8 mouse cellular contexts compared by ENCODE assay signal in the genomic region with DNA sequence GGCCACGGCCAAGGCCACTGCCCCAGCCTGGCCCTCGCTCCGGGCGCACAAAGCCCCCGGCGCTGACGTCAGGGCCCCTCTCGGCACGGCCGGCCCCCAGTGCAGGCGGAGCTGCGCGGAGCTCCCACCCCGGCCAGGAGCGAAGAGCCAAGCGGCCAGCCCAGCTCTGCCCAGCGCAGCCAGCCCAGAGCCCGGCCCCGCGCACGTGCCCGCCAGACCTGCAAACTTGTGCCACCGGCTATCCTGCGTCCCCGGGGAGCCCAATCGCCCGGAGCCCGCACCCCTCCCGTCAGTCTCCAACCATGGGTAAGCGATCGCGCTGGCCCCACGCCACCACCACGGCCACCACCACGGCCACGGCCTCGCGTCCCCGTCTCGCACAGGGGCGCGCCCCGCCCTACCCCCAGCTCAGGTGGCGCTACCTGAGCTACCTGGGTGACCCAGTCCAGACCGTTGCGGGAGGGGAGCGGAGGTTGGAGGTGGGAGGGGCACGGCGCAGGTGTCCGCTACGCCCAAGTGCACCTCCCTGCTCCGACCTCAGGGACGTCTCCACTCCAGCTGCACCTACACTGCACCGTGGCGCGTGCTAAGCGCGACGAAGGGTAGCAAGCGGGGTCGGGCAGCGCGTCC. TPM values are rescaled to one million over a fixed set of nuclear protein-coding genes. Genes with fewer than 3 reads are reported as not detected.
A peak's percentile ranks its signal among the peaks of the same experiment; 100 is the strongest.
DNase-seq lines count a peak whose midpoint lies in the region; ATAC-seq and TF ChIP-seq lines count a peak whose summit lies in the region.

A gene (plus strand): TSS at position 81 of the 630 bp plus-strand sequence.

- 15% methylated on average over 63 of the region's 63 CpGs for WGBS in bone marrow, adult 2 months
- 21% methylated on average over 47 of the region's 63 CpGs for WGBS in heart, embryonic 16.5 days
- WGBS in kidney, postnatal 0 days: 33% methylated on average over 40 of the region's 63 CpGs
- 16% methylated on average over 62 of the region's 63 CpGs for WGBS in liver, embryonic 12.5 days (ENCODE audit: insufficient replicate concordance)
- 12% methylated on average over 48 of the region's 63 CpGs for WGBS in neural tube, embryonic 11.5 days

- H3K4me3 ChIP-seq in bone marrow, adult 2 months (replicated peaks; ENCODE audit: control insufficient read depth, low read depth, low read length): peak within 1 kb of the TSS; percentile 20
- peak within 1 kb of the TSS; percentile 42 for H3K4me3 ChIP-seq in embryonic fibroblast, embryonic 13.5 days (ENCODE audit: insufficient read depth, low read length)
- peak within 1 kb of the TSS; percentile 59 for H3K4me3 ChIP-seq in heart, embryonic 16.5 days (ENCODE audit: low read length)
- peak within 1 kb of the TSS; percentile 47 for H3K4me3 ChIP-seq in kidney, postnatal 0 days (replicated peaks; ENCODE audit: low read depth, low read length)
- H3K4me3 ChIP-seq in liver, embryonic 12.5 days: peak within 1 kb of the TSS; percentile 42
- peak within 1 kb of the TSS; percentile 57 for H3K4me3 ChIP-seq in neural tube, embryonic 11.5 days (ENCODE audit: low read depth, low read length)

- DNase-seq in kidney, postnatal 0 days (ENCODE audit: low spot score): peak; percentile 32
- DNase-seq in neural tube, embryonic 11.5 days (ENCODE audit: low spot score): peak; percentile 60
- peak; percentile 20 for DNase-seq in testis, postnatal 14 days (ENCODE audit: low spot score)

- H3K36me3 ChIP-seq in heart, embryonic 16.5 days (ENCODE audit: control insufficient read depth, insufficient read depth): no peaks in the 10 kb centered on the region
- no peaks in the 10 kb centered on the region for H3K36me3 ChIP-seq in kidney, postnatal 0 days (ENCODE audit: insufficient read depth, low read length)
- no peaks in the 10 kb centered on the region for H3K36me3 ChIP-seq in liver, embryonic 12.5 days
- H3K36me3 ChIP-seq in neural tube, embryonic 11.5 days (ENCODE audit: control insufficient read depth, insufficient read depth, low read length): no peaks in the 10 kb centered on the region

- no peaks in the 10 kb centered on the region for H3K9me3 ChIP-seq in heart, embryonic 16.5 days (replicated peaks; ENCODE audit: control insufficient read depth, low read length)
- H3K9me3 ChIP-seq in kidney, postnatal 0 days (replicated peaks; ENCODE audit: low read length): no peaks in the 10 kb centered on the region
- no peaks in the 10 kb centered on the region for H3K9me3 ChIP-seq in liver, embryonic 12.5 days (replicated peaks)
- no peaks in the 10 kb centered on the region for H3K9me3 ChIP-seq in neural tube, embryonic 11.5 days (ENCODE audit: control insufficient read depth, low read length)

- peak; percentile 63 for ATAC-seq in CD4-positive, CD25-positive, alpha-beta regulatory T cell, adult 4 months
- peak; percentile 86 for ATAC-seq in heart, embryonic 16.5 days (replicated peaks; ENCODE audit: extremely low read depth, insufficient read depth, low FRiP score)
- peak; percentile 89 for ATAC-seq in kidney, postnatal 0 days (replicated peaks; ENCODE audit: low FRiP score, low read depth)
- ATAC-seq in liver, embryonic 12.5 days: peak; percentile 62
- peak; percentile 84 for ATAC-seq in neural tube, embryonic 11.5 days (ENCODE audit: insufficient read depth, low FRiP score, low TSS enrichment)

- TF ChIP-seq POLR2A in bone marrow, adult 2 months (IDR thresholded peaks at IDR 0.05; ENCODE audit: borderline replicate concordance, control insufficient read depth, low read depth, low read length): no peak
- no peak for TF ChIP-seq POLR2A in embryonic fibroblast, embryonic 13.5 days (IDR thresholded peaks at IDR 0.05; ENCODE audit: low read depth, low read length)

- H3K4me2 ChIP-seq in heart, embryonic 16.5 days (ENCODE audit: low read depth, low read length): peak within 1 kb of the TSS; percentile 97
- peak within 1 kb of the TSS; percentile 82 for H3K4me2 ChIP-seq in kidney, postnatal 0 days (ENCODE audit: low read length)
- peak within 1 kb of the TSS; percentile 72 for H3K4me2 ChIP-seq in liver, embryonic 12.5 days
- peak within 1 kb of the TSS; percentile 81 for H3K4me2 ChIP-seq in neural tube, embryonic 11.5 days (ENCODE audit: low read depth)

- H3K4me1 ChIP-seq in bone marrow, adult 2 months (ENCODE audit: control insufficient read depth, insufficient read depth, low read length): no peaks in the 10 kb centered on the region
- H3K4me1 ChIP-seq in embryonic fibroblast, embryonic 13.5 days (ENCODE audit: control insufficient read depth, insufficient read depth, low read length): peaks cover 3% of the 10 kb centered on the region; the same call in 1 of the 2 replicates
- 0 out of 2 replicates have a peak, but pooled peaks cover 2% of the 10 kb centered on the region for H3K4me1 ChIP-seq in heart, embryonic 16.5 days (ENCODE audit: control insufficient read depth, insufficient read depth, low read length)
- H3K4me1 ChIP-seq in kidney, postnatal 0 days (replicated peaks; ENCODE audit: insufficient read depth, low read length): no peaks in the 10 kb centered on the region
- H3K4me1 ChIP-seq in liver, embryonic 12.5 days: no peaks in the 10 kb centered on the region
- no peaks in the 10 kb centered on the region for H3K4me1 ChIP-seq in neural tube, embryonic 11.5 days (ENCODE audit: control insufficient read depth, insufficient read depth, low read length)

- peak within 1 kb of the TSS; percentile 62 for H3K9ac ChIP-seq in heart, embryonic 16.5 days (ENCODE audit: low read length)
- H3K9ac ChIP-seq in kidney, postnatal 0 days (ENCODE audit: low read depth, low read length): peak within 1 kb of the TSS; percentile 49
- no peak within 1 kb of the TSS for H3K9ac ChIP-seq in liver, embryonic 12.5 days
- H3K9ac ChIP-seq in neural tube, embryonic 11.5 days (ENCODE audit: low read length): peak within 1 kb of the TSS; percentile 58

- H3K27me3 ChIP-seq in heart, embryonic 16.5 days (ENCODE audit: control insufficient read depth, insufficient read depth, low read length): peaks cover 10% of the 10 kb centered on the region
- 0 out of 2 replicates have a peak, but pooled peaks cover 3% of the 10 kb centered on the region for H3K27me3 ChIP-seq in kidney, postnatal 0 days (ENCODE audit: insufficient read depth, low read length)
- H3K27me3 ChIP-seq in liver, embryonic 12.5 days (replicated peaks): peaks cover 44% of the 10 kb centered on the region
- H3K27me3 ChIP-seq in neural tube, embryonic 11.5 days (ENCODE audit: control insufficient read depth, insufficient read depth, low read length): peaks cover 4% of the 10 kb centered on the region; the same call in 1 of the 2 replicates

- H3K27ac ChIP-seq in bone marrow, adult 2 months (ENCODE audit: control insufficient read depth, insufficient read depth, low read depth, low read length, poor library complexity): no peak within 1 kb of the TSS
- H3K27ac ChIP-seq in embryonic fibroblast, embryonic 13.5 days (ENCODE audit: insufficient read depth, low read length): no peak within 1 kb of the TSS
- no peak within 1 kb of the TSS for H3K27ac ChIP-seq in heart, embryonic 16.5 days (ENCODE audit: low read length)
- no peak within 1 kb of the TSS for H3K27ac ChIP-seq in kidney, postnatal 0 days
- H3K27ac ChIP-seq in liver, embryonic 12.5 days: no peak within 1 kb of the TSS
- no peak within 1 kb of the TSS for H3K27ac ChIP-seq in neural tube, embryonic 11.5 days (ENCODE audit: low read depth, low read length)

- no peak for TF ChIP-seq CTCF in bone marrow, adult 2 months (IDR thresholded peaks at IDR 0.05; ENCODE audit: control insufficient read depth, insufficient read depth, low read length)
- TF ChIP-seq CTCF in embryonic fibroblast, embryonic 13.5 days (IDR thresholded peaks at IDR 0.05; ENCODE audit: borderline replicate concordance, insufficient read depth, low read length): no peak
- no peak for TF ChIP-seq CTCF in kidney, postnatal 0 days (IDR thresholded peaks at IDR 0.05; ENCODE audit: low read depth)

RNA-seq across cellular contexts. Expression of the gene that starts here (rescaled TPM):
- polyA plus RNA-seq in CD4-positive, CD25-positive, alpha-beta regulatory T cell, adult 4 months (2017; shearing (Covaris generic)): 10 to 100 TPM; 27.0 to 27.6 TPM
- 1.5 and 5.7 TPM in 2 replicates for polyA plus RNA-seq in bone marrow, adult 2 months (2011; ENCODE audit: insufficient read depth, insufficient read length, low replicate concordance, missing spikeins)
- polyA plus RNA-seq in embryonic fibroblast, embryonic 13.5 days (2011; ENCODE audit: insufficient read length, low read depth, missing spikeins): 20.1 and 48.3 TPM in 2 replicates
- 6.5 and 8.3 TPM in 2 replicates for polyA plus RNA-seq in heart, embryonic 16.5 days (2015; fragmentation: Nextera tagmentation; extraction: Ambion mirVana)
- polyA plus RNA-seq in kidney, postnatal 0 days (2015; fragmentation: Nextera tagmentation; extraction: Ambion mirVana): 16.9 and 18.2 TPM in 2 replicates
- 2.6 and 2.7 TPM in 2 replicates for polyA plus RNA-seq in liver, embryonic 12.5 days (2016; fragmentation: Nextera tagmentation; extraction: Ambion mirVana)
- polyA plus RNA-seq in neural tube, embryonic 11.5 days (2014; fragmentation: Nextera tagmentation; extraction: Ambion mirVana): 107 and 112 TPM in 2 replicates
